Mouse (Mus musculus) embryonic fibroblast, embryonic 13.5 days (primary cell): ENCODE data around the gene Fzd7.

ENCODE experiments used
- CTCF ChIP-seq: IDR thresholded peaks from 2 replicates; pipeline ENCODE4 v1.5.1; 2011; ENCODE audit warnings: mild to moderate bottlenecking, control low read depth, low read length, moderate library complexity, borderline replicate concordance; ENCODE audit not compliant: insufficient read depth
- POLR2A ChIP-seq: IDR thresholded peaks from 2 replicates; pipeline ENCODE4 v1.6.1; 2011; ENCODE audit warnings: low read depth, mild to moderate bottlenecking, control low read depth, low read length, moderate library complexity

- TF ChIP-seq POLR2A (no peak), CTCF (no peak)
Observed at GRCm38 (mm10) chr1:59495970-59496369, 13.7 kb downstream of the Fzd7 start.
